Mouse (Mus musculus): Measurements from ENCODE around the gene Ugt1a8. TPM values are rescaled to one million over a fixed set of nuclear protein-coding genes. Genes with fewer than 3 reads are reported as not detected.

The Ugt1a8 gene
- polyA plus RNA-seq, 1 experiment from 2014 or later = not detected

GRCm38 (mm10) chr1:88255466-88255857 lies 167.8 kb downstream of the Ugt1a8 start:
- peaks cover 54% of the 10 kb centered on the region for H3K9me3 ChIP-seq (ENCODE audit: control insufficient read depth, low read length)
- ATAC-seq = no peak

GRCm38 (mm10) chr1:88255989-88256754 lies 168.6 kb downstream of the Ugt1a8 start:
- Histone ChIP-seq H3K36me3 (ENCODE audit: control insufficient read depth, insufficient read depth, low read length) (no peaks in the 10 kb centered on the region), H3K27ac (ENCODE audit: low read depth, low read length) (no peak overlapping the region), H3K4me1 (ENCODE audit: control insufficient read depth, insufficient read depth, low read depth, low read length) (no peaks in the 10 kb centered on the region), H3K4me3 (ENCODE audit: low read length) (no peak overlapping the region), H3K9ac (ENCODE audit: low read depth, low read length) (no peak overlapping the region), H3K9me3 (ENCODE audit: control insufficient read depth, low read length) (peaks cover 47% of the 10 kb centered on the region), H3K4me2 (ENCODE audit: low read length) (no peak overlapping the region), H3K27me3 (replicated peaks; ENCODE audit: control insufficient read depth, insufficient read depth, low read length) (no peaks in the 10 kb centered on the region)
- WGBS = 78% methylated on average over 13 of the region's 13 CpGs
- ATAC-seq = no peak

More at GRCm38 (mm10) chr1:88255466-88255857, 167.8 kb downstream of the Ugt1a8 start:
- Histone ChIP-seq H3K27me3 (replicated peaks; ENCODE audit: control insufficient read depth, insufficient read depth, low read length) (no peaks in the 10 kb centered on the region), H3K4me2 (ENCODE audit: low read length) (no peak overlapping the region), H3K27ac (ENCODE audit: low read depth, low read length) (no peak overlapping the region), H3K4me3 (ENCODE audit: low read length) (no peak overlapping the region), H3K9ac (ENCODE audit: low read depth, low read length) (no peak overlapping the region), H3K4me1 (ENCODE audit: control insufficient read depth, insufficient read depth, low read depth, low read length) (no peaks in the 10 kb centered on the region), H3K36me3 (ENCODE audit: control insufficient read depth, insufficient read depth, low read length) (no peaks in the 10 kb centered on the region)
- 62% methylated on average over 2 of the region's 2 CpGs for WGBS

- WGBS = 80% methylated on average over 10 of the region's 10 CpGs
- H3K9me3 ChIP-seq (ENCODE audit: control insufficient read depth, low read length) = peaks cover 42% of the 10 kb centered on the region
Observed at GRCm38 (mm10) chr1:88256886-88257663, 169.5 kb downstream of the Ugt1a8 start.

GRCm38 (mm10) chr1:88257681-88258080 lies 170.1 kb downstream of the Ugt1a8 start:
- H3K4me3 ChIP-seq (ENCODE audit: low read length) = no peak overlapping the region
- peaks cover 36% of the 10 kb centered on the region for H3K9me3 ChIP-seq (ENCODE audit: control insufficient read depth, low read length)
- no peak for ATAC-seq
- WGBS = 81% methylated on average over 6 of the region's 6 CpGs
- H3K4me2 ChIP-seq (ENCODE audit: low read length) = no peak overlapping the region
- no peaks in the 10 kb centered on the region for H3K27me3 ChIP-seq (replicated peaks; ENCODE audit: control insufficient read depth, insufficient read depth, low read length)
- H3K9ac ChIP-seq (ENCODE audit: low read depth, low read length) = no peak overlapping the region
- peaks cover 10% of the 10 kb centered on the region for H3K36me3 ChIP-seq (ENCODE audit: control insufficient read depth, insufficient read depth, low read length)
- H3K27ac ChIP-seq (ENCODE audit: low read depth, low read length) = no peak overlapping the region
- no peaks in the 10 kb centered on the region for H3K4me1 ChIP-seq (ENCODE audit: control insufficient read depth, insufficient read depth, low read depth, low read length)

More at GRCm38 (mm10) chr1:88256886-88257663, 169.5 kb downstream of the Ugt1a8 start:
- no peak overlapping the region for H3K27ac ChIP-seq (ENCODE audit: low read depth, low read length)
- no peak for ATAC-seq
- peaks cover 8% of the 10 kb centered on the region; the same call in 1 of the 2 replicates for H3K36me3 ChIP-seq (ENCODE audit: control insufficient read depth, insufficient read depth, low read length)
- H3K4me1 ChIP-seq (ENCODE audit: control insufficient read depth, insufficient read depth, low read depth, low read length) = no peaks in the 10 kb centered on the region
- H3K4me3 ChIP-seq (ENCODE audit: low read length) = no peak overlapping the region
- no peak overlapping the region for H3K9ac ChIP-seq (ENCODE audit: low read depth, low read length)
- H3K27me3 ChIP-seq (replicated peaks; ENCODE audit: control insufficient read depth, insufficient read depth, low read length) = no peaks in the 10 kb centered on the region
- H3K4me2 ChIP-seq (ENCODE audit: low read length) = no peak overlapping the region

GRCm38 (mm10) chr1:88258361-88258760 lies 170.7 kb downstream of the Ugt1a8 start:
- ATAC-seq = 0 out of 2 replicates have a peak, but pooled peaks have one; percentile 0
- Histone ChIP-seq H3K9ac (ENCODE audit: low read depth, low read length) (no peak overlapping the region), H3K36me3 (ENCODE audit: control insufficient read depth, insufficient read depth, low read length) (peaks cover 17% of the 10 kb centered on the region), H3K4me3 (ENCODE audit: low read length) (no peak overlapping the region), H3K27me3 (replicated peaks; ENCODE audit: control insufficient read depth, insufficient read depth, low read length) (no peaks in the 10 kb centered on the region), H3K27ac (ENCODE audit: low read depth, low read length) (no peak overlapping the region), H3K4me2 (ENCODE audit: low read length) (no peak overlapping the region), H3K9me3 (ENCODE audit: control insufficient read depth, low read length) (peaks cover 29% of the 10 kb centered on the region), H3K4me1 (ENCODE audit: control insufficient read depth, insufficient read depth, low read depth, low read length) (no peaks in the 10 kb centered on the region)
- 67% methylated on average over 6 of the region's 6 CpGs for WGBS

GRCm38 (mm10) chr1:88258881-88259642 lies 171.4 kb downstream of the Ugt1a8 start:
- Histone ChIP-seq H3K9me3 (ENCODE audit: control insufficient read depth, low read length) (peaks cover 24% of the 10 kb centered on the region), H3K4me3 (ENCODE audit: low read length) (no peak overlapping the region), H3K27me3 (replicated peaks; ENCODE audit: control insufficient read depth, insufficient read depth, low read length) (no peaks in the 10 kb centered on the region), H3K4me2 (ENCODE audit: low read length) (no peak overlapping the region), H3K27ac (ENCODE audit: low read depth, low read length) (no peak overlapping the region), H3K4me1 (ENCODE audit: control insufficient read depth, insufficient read depth, low read depth, low read length) (no peaks in the 10 kb centered on the region), H3K36me3 (ENCODE audit: control insufficient read depth, insufficient read depth, low read length) (peaks cover 24% of the 10 kb centered on the region), H3K9ac (ENCODE audit: low read depth, low read length) (no peak overlapping the region)
- whole genome bisulfite sequencing = 74% methylated on average over 8 of the region's 8 CpGs
- peak; percentile 25 for ATAC-seq

GRCm38 (mm10) chr1:88259643-88260024 lies 172.0 kb downstream of the Ugt1a8 start:
- Histone ChIP-seq H3K9ac (ENCODE audit: low read depth, low read length) (no peak overlapping the region), H3K4me1 (ENCODE audit: control insufficient read depth, insufficient read depth, low read depth, low read length) (no peaks in the 10 kb centered on the region), H3K4me3 (ENCODE audit: low read length) (no peak overlapping the region), H3K27me3 (replicated peaks; ENCODE audit: control insufficient read depth, insufficient read depth, low read length) (no peaks in the 10 kb centered on the region), H3K9me3 (ENCODE audit: control insufficient read depth, low read length) (peaks cover 22% of the 10 kb centered on the region), H3K27ac (ENCODE audit: low read depth, low read length) (no peak overlapping the region), H3K36me3 (ENCODE audit: control insufficient read depth, insufficient read depth, low read length) (peaks cover 30% of the 10 kb centered on the region), H3K4me2 (ENCODE audit: low read length) (no peak overlapping the region)
- WGBS = 79% methylated on average over 4 of the region's 4 CpGs
- peak; percentile 3 for ATAC-seq

- H3K27ac ChIP-seq (ENCODE audit: low read depth, low read length) = no peak overlapping the region
- H3K9ac ChIP-seq (ENCODE audit: low read depth, low read length) = no peak overlapping the region
- no peaks in the 10 kb centered on the region for H3K4me1 ChIP-seq (ENCODE audit: control insufficient read depth, insufficient read depth, low read depth, low read length)
- ATAC-seq = peak; percentile 14; the same call in 1 of the 2 replicates
- H3K36me3 ChIP-seq (ENCODE audit: control insufficient read depth, insufficient read depth, low read length) = peaks cover 34% of the 10 kb centered on the region
- peaks cover 17% of the 10 kb centered on the region for H3K9me3 ChIP-seq (ENCODE audit: control insufficient read depth, low read length)
- 82% methylated on average over 6 of the region's 6 CpGs for WGBS
- H3K4me3 ChIP-seq (ENCODE audit: low read length) = no peak overlapping the region
- no peaks in the 10 kb centered on the region for H3K27me3 ChIP-seq (replicated peaks; ENCODE audit: control insufficient read depth, insufficient read depth, low read length)
- H3K4me2 ChIP-seq (ENCODE audit: low read length) = no peak overlapping the region
Observed at GRCm38 (mm10) chr1:88260114-88260513, 172.5 kb downstream of the Ugt1a8 start.

Data from hindbrain, embryonic 16.5 days (tissue).